ENCODE assay signal across 25 mouse cellular contexts in genomic region chr15:49229063-49229462, GRCm38 (mm10).
"Had no signal": no experiment of that assay in that cellular context is flagged by ENCODE, and none has a peak within 500 bp of the region (broad histone marks: within the 10 kb centered on the region; RNA-seq: fewer than 3 reads in every experiment).

No protein-coding gene starts in this region.

- H3K27ac ChIP-seq: gastrocnemius, adult 2 months; heart, adult 2 months; heart, embryonic 10.5 days; hindbrain, embryonic 10.5 days; hindbrain, embryonic 12.5 days; hindbrain, embryonic 14.5 days; intestine, embryonic 15.5 days; layer of hippocampus, adult 2 months; left cerebral cortex, adult 2 months; limb, embryonic 13.5 days; limb, embryonic 15.5 days; liver, embryonic 12.5 days; liver, embryonic 14.5 days had no signal

- H3K27me3 ChIP-seq: heart, embryonic 12.5 days; hindbrain, embryonic 12.5 days; intestine, embryonic 15.5 days; limb, embryonic 13.5 days; limb, embryonic 15.5 days; liver, embryonic 12.5 days had no signal

- H3K9me3 ChIP-seq: heart, embryonic 10.5 days; heart, embryonic 12.5 days; hindbrain, embryonic 10.5 days; hindbrain, embryonic 12.5 days; intestine, embryonic 15.5 days; limb, embryonic 13.5 days; limb, embryonic 15.5 days; liver, embryonic 12.5 days had no signal

- H3K36me3 ChIP-seq: heart, embryonic 10.5 days; heart, embryonic 12.5 days; hindbrain, embryonic 10.5 days; hindbrain, embryonic 12.5 days; intestine, embryonic 15.5 days; limb, embryonic 13.5 days; limb, embryonic 15.5 days; liver, embryonic 12.5 days had no signal

- H3K4me1 ChIP-seq: heart, embryonic 10.5 days; heart, embryonic 12.5 days; hindbrain, embryonic 12.5 days; intestine, embryonic 15.5 days; limb, embryonic 15.5 days; liver, embryonic 12.5 days had no signal

- H3K4me3 ChIP-seq: gastrocnemius, adult 2 months; heart, adult 2 months; heart, embryonic 10.5 days; heart, embryonic 12.5 days; hindbrain, embryonic 10.5 days; hindbrain, embryonic 12.5 days; intestine, embryonic 15.5 days; layer of hippocampus, adult 2 months; left cerebral cortex, adult 2 months; limb, embryonic 13.5 days; limb, embryonic 15.5 days; liver, embryonic 12.5 days had no signal

- H3K9ac ChIP-seq: heart, embryonic 12.5 days; hindbrain, embryonic 12.5 days; hindbrain, embryonic 14.5 days; intestine, embryonic 15.5 days; limb, embryonic 13.5 days; limb, embryonic 15.5 days; liver, embryonic 12.5 days; liver, embryonic 14.5 days had no signal

- DNase-seq: gastrocnemius, adult 2 months; gastrocnemius, postnatal 10 days; gastrocnemius, postnatal 25 days; heart, adult 11 months; heart, adult 2 months; heart, postnatal 10 days; heart, postnatal 4 days; kidney, adult 18-20 months; kidney, adult 8-10 months; kidney, postnatal 10 days; kidney, postnatal 25 days; kidney, postnatal 4 days; left cerebral cortex, postnatal 4 days had no signal
